Mouse (Mus musculus) lung, postnatal 0 days (tissue): ENCODE results near the gene Ankdd1a.

Experiments
- CTCF ChIP-seq: IDR thresholded peaks from 2 replicates; pipeline ENCODE4 v1.5.1; 2016; ENCODE audit warnings: antibody characterized with exemption, mild to moderate bottlenecking
- EP300 ChIP-seq: IDR thresholded peaks from 2 replicates; pipeline ENCODE4 v1.6.1; 2016; ENCODE audit warnings: antibody characterized with exemption, mild to moderate bottlenecking, control low read depth

- TF ChIP-seq CTCF: no peak
- TF ChIP-seq EP300: no peak
Observed at GRCm38 (mm10) chr9:65529659-65530058, 9.7 kb upstream of the Ankdd1a start.
